Mouse (Mus musculus) heart, adult 9 months (tissue): Measurements from ENCODE around the gene Igsf1.

ENCODE experiments used
- DNase-seq, 2 experiments: peaks; one replicate each; pipeline ENCODE4 v3.0.0; 2022; ENCODE audit warnings: low spot score in 2 of 2

Gene Igsf1

DNA sequence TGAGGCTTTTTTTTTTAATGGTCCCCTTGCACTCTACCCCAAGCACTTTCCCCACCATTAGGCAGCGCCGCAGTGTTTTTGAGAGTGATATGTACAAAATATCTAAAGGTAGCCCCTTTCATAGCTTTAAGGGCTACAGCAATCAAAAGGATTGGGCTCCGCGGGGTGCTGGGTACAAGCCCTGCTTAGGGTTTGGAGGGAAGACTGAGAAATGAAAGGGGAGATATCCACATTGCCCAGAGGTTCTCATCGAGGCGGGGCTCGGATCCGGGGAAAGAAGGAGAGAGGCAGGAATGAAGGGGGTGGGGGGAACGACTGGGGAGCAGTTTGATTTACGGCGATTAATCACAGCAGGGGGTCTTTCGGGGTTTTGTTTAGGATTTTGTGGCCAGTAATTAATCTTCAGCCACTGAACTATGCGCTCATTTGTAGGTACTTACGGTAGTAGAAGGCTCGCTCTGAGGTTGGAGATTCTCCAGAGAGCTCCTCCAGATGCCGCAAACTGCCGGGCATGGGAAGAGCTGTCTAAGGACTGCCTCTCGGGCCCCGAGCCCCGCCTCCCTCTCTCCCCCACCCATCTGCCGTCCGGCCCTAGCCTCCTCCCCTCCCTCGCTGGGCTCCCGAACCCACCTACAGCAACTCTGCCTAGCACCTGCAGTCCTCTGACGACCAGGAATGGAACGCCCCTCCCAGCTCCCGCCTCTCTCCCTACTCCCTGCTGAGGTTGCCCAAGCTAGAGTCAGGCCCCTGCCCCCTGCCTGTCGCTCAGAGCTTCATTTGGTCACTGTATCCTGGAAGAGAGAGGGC lies at the start of gene Igsf1:
TSS of gene Igsf1 (minus strand) at position 537 of the 807 bp plus-strand sequence.
- no peak for DNase-seq

DNA sequence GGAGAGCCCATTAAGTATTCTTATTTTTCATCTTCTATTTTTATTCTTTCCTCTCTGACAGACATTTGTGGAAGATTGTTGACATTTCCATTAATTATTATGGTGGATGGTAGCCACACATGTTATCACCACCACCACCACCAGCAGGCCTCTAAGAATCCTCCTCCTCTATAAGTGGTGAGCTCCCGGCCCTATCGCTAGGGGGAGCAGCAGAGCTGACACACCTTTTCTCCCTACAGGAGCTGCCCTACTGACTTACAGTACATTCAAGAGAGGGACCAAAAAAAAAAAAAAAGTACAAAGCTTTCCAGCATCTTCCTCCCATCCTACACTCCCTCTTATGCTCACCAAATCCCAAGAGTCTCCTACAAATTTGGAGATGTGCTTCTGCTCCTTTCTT lies 26.7 kb downstream of the Igsf1 start:
- no peak for DNase-seq

DNA sequence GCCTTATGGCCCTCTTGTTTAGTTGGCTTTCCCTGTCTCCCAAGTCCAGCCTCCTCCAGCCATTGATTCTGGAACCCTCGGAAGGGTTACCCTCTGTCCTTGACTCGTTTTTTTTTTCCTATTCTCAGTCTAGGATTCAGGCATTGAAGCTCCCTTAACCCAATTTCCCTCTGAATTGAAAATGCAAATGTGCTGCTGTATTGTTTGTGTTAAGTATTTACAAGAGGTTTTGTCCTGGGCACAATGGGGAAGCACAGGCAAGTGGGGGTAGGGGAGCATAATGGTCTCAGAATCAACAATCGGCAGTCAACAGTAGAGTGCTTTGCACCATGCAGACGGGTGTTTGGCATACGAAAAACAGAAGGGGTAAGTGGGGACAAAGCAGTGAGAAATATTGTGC lies 52.4 kb downstream of the Igsf1 start:
- no peak for DNase-seq

DNA sequence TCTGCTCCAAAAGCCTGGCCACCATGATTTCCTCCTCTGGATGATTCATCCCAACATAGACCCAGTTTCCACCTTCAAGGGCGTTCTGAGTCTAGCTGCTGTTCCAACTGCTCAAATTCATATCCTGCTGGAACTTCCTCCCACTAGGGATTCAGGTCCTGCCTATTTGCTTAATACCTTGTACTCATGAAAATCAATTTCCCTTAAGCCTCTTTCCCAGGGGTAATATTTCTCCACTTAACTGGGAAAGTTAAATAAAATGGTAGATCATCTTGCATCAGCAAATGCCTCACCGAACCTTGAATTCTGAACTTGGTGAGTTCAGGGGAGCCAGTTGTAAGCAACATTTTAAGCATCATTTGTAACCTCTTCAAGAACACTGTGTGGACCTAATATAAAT lies 62.6 kb downstream of the Igsf1 start, which contains the start of gene Olfr1321:
TSS of gene Olfr1321 (minus strand) at position 101 of the 400 bp plus-strand sequence.
- no peak for DNase-seq
